Mouse (Mus musculus) heart, adult 2 months (tissue): ENCODE data around the gene Prr36. TPM values are rescaled to one million over a fixed set of nuclear protein-coding genes. Genes with fewer than 3 reads are reported as not detected.
A peak's percentile ranks its signal among the peaks of the same experiment; 100 is the strongest.

ENCODE experiments used
- DNase-seq, 2 experiments: peaks; one replicate each; pipeline ENCODE4 v3.0.0; 2021
- H3K27ac ChIP-seq: fragments of 200-600 bp; 2 replicates; pipeline ENCODE4 v1.8.1; 2022
- H3K27me3 ChIP-seq: fragments of 200-500 bp; 2 replicates; pipeline ENCODE4 v1.6.1; 2012; ENCODE audit warnings: mild to moderate bottlenecking, low read length, inconsistent platforms, mixed read lengths; ENCODE audit not compliant: control insufficient read depth, insufficient read depth
- H3K36me3 ChIP-seq: fragments of 200-500 bp; 2 replicates; pipeline ENCODE4 v1.6.1; 2012; ENCODE audit warnings: low read length, inconsistent platforms; ENCODE audit not compliant: control insufficient read depth, insufficient read depth
- H3K4me1 ChIP-seq: fragments of 200-500 bp; 2 replicates; pipeline ENCODE4 v1.6.1; 2011; ENCODE audit warnings: low read length; ENCODE audit not compliant: control insufficient read depth, insufficient read depth
- H3K4me3 ChIP-seq: fragments of 200-600 bp; 2 replicates; pipeline ENCODE4 v1.8.1; 2022
- H3K79me2 ChIP-seq: fragments of 200-500 bp; replicated peaks from 2 replicates; pipeline ENCODE4 v1.6.1; 2012; ENCODE audit warnings: mild to moderate bottlenecking, inconsistent platforms, low read length, moderate library complexity, mixed read lengths; ENCODE audit not compliant: control insufficient read depth, insufficient read depth
- H3K9ac ChIP-seq: fragments of 200-500 bp; 2 replicates; pipeline ENCODE4 v1.6.1; 2012; ENCODE audit warnings: low read depth, mild to moderate bottlenecking, control low read depth, inconsistent platforms, low read length, mixed read lengths
- CTCF ChIP-seq: fragments of 200-600 bp; IDR thresholded peaks from 2 replicates; pipeline ENCODE4 v1.8.1; 2022; ENCODE audit warnings: antibody characterized with exemption, mild to moderate bottlenecking, moderate library complexity
- EP300 ChIP-seq: fragments of 200-500 bp; IDR thresholded peaks from 2 replicates; pipeline ENCODE4 v1.6.1; 2011; ENCODE audit warnings: low read depth, low read length, control low read depth; ENCODE audit not compliant: insufficient read depth
- POLR2A ChIP-seq: fragments of 200-500 bp; IDR thresholded peaks from 2 replicates; pipeline ENCODE4 v1.6.1; 2011; ENCODE audit warnings: mild to moderate bottlenecking, low read depth, low read length, control low read depth; ENCODE audit not compliant: insufficient read depth
- WGBS: fragments of 180-500 bp; shearing (Covaris S2); methylation state at CpG from one replicate; pipeline ENCODE4 v1.1.7; 2018; 5-methylcytosine and 5-hydroxymethylcytosine counted together
- intact Hi-C: fragments of 180-260 bp; cut with DNase I; formaldehyde crosslinking; loops from one replicate; pipeline ENCODE4 v1.15.1; 2025
- polyA plus RNA-seq: library from polyadenylated mRNA; depleted of rRNA; stranded (reverse); fragments of >200 nt; gene quantifications from 2 replicates; pipeline ENCODE4 v1.2.3, GENCODE M21; 2012
- total RNA-seq, 2 experiments: library from RNA; stranded (reverse); gene quantifications; 2 replicates each; pipeline ENCODE4 v1.2.3; 2021

Prr36 gene
- total and polyA plus RNA-seq, 3 experiments = 0.04 to 0.05 TPM; not detected in 1

DNA sequence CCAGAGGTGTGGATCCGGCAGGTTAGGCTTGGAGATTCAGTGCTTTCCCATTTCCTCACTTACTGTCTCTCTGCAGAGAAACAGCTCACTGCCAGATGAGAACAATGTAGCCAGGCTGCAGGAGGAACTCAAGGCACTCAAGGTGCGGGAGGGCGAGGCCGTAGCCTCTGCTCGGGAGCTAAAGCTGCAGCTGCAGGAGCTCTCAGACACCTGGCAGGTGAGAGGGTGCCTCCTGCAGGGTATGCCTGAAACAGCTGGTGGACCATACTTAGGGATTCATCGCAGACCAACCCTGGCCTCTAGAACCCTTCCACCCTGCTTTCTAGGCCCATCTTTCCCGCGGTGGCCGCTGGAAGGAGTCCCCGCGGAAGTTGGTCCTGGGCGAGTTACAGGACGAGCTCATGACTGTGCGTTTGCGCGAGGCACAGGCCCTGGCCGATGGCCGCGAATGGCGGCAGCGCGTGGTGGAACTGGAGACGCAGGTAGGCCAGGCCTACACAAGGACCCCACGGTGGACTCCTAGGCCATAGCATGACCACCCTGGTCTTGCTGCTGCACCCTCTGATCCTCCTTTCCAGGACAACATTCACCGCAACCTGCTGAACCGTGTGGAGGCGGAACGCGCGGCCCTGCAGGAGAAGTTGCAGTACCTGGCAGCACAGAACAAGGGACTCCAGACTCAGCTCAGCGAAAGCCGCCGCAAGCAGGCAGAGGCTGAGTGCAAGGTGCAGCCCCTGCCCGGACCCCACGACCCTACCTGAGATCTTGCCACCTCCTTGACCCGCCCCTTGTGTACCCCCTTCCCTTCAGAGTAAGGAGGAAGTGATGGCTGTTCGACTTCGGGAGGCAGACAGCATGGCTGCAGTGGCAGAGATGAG, 11.8 kb downstream of the Prr36 start:
- Histone ChIP-seq H3K4me3 (no peak overlapping the region), H3K36me3 (no peaks in the 10 kb centered on the region), H3K9ac (no peak overlapping the region), H3K79me2 (no peaks in the 10 kb centered on the region), H3K27ac (no peak overlapping the region), H3K4me1 (no peaks in the 10 kb centered on the region), H3K27me3 (no peaks in the 10 kb centered on the region)
- intact Hi-C loops = no loop called here
- 67% methylated on average over 38 of the region's 38 CpGs for WGBS
- no peak for TF ChIP-seq EP300
- TF ChIP-seq POLR2A = no peak
- TF ChIP-seq CTCF = no peak
- no peak for DNase-seq

DNA sequence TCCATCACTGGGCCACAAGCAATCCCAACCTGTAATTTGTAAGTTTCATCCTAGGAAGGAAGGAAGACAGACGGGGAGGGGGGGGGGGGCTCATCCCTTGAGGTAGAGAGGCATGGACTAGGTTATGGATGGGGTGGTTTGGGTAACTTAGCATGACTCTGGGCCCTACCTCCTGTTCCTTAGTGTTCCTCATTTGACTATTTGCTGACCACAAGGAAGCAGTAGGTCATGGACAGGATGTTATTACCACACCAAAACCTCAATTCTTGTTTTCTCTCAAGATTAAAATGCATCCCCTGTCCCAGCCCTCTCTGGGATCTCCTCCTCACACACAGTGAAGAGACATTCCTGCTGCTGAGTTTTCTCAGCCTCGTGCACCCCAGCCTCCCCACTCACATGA, 15.9 kb downstream of the Prr36 start:
- Histone ChIP-seq H3K27me3 (no peaks in the 10 kb centered on the region), H3K79me2 (no peaks in the 10 kb centered on the region), H3K4me3 (no peak overlapping the region), H3K9ac (no peak overlapping the region), H3K27ac (no peak overlapping the region), H3K4me1 (no peaks in the 10 kb centered on the region), H3K36me3 (no peaks in the 10 kb centered on the region)
- DNase-seq = no peak
- intact Hi-C loops = no loop called here
- WGBS = 79% methylated on average over 2 of the region's 2 CpGs
- no peak for TF ChIP-seq POLR2A

DNA sequence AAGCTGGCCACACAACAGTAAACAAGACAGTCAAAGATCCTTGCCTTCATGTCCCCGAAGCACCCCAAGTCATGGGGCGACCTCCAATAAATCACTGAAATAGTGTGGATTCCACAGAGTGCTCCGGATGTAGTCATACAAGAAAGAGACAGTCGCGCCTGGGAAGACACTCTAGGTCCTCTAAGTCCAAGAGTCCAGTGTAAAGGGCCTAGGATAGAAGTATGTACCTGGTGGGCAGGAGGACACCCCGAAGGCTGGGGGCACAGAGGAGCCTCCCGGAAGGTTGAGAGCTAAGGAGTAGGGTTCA, 23.7 kb downstream of the Prr36 start:
- Histone ChIP-seq H3K36me3 (no peaks in the 10 kb centered on the region), H3K9ac (no peak overlapping the region), H3K4me3 (no peak overlapping the region), H3K27ac (no peak overlapping the region; the same call in 1 of the 2 replicates), H3K27me3 (no peaks in the 10 kb centered on the region), H3K79me2 (no peaks in the 10 kb centered on the region), H3K4me1 (peaks cover 1% of the 10 kb centered on the region)
- intact Hi-C loops = loop anchor here (5.0 kb wide), 4 partner anchors 44 to 179 kb away; partner anchors contain the start of genes Gm49320, Map2k7 and Snapc2
- DNase-seq = no peak
- TF ChIP-seq EP300 (no peak), CTCF (no peak), POLR2A (no peak)
- WGBS = 55% methylated on average over 7 of the region's 7 CpGs

DNA sequence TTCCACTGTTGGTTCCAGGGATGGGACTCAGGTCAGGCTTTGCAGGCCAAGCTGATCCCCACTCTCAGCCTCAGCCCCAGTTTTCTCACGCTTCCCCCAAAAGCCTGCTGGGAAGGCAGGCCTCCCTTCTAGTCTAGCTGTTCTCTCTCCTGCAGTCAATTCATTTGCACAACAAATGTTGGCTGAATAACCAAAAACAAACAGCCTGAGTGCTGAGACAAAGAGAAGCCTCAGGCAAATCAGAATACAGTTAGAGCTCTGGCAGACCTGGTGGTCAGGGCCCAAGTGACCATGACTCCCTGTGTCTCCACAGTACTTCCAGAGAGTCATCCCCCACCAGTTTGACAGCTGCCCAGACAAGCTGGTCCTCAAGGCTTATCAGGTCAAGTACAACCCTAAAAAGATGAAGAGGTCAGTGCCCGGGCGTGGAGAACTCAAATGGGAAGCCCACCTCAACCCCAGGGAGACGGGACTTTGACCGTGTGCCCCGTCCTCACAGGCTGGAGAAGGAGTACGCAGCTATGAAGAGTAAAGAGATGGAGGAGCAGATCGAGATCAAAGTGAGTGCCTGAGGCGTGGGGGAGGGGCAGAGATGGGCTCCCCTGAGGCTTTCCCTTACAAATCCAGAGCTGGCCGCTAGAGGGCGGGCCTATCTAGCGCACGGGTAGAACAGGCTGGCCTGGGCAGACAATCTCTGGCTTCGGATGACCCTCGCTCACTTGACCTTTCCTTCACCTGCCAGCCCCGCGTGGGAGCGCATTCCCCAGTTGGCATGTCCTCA, 24.3 kb downstream of the Prr36 start:
- Histone ChIP-seq H3K4me3 (no peak overlapping the region), H3K27ac (no peak overlapping the region; the same call in 1 of the 2 replicates), H3K9ac (no peak overlapping the region), H3K79me2 (no peaks in the 10 kb centered on the region), H3K36me3 (no peaks in the 10 kb centered on the region), H3K4me1 (peaks cover 1% of the 10 kb centered on the region), H3K27me3 (no peaks in the 10 kb centered on the region)
- 16% methylated on average over 18 of the region's 18 CpGs for WGBS
- DNase-seq = peak; percentile 83 to 88
- intact Hi-C loops = loop anchor here (5.0 kb wide), 4 partner anchors 44 to 179 kb away; partner anchors contain the start of genes Gm49320, Map2k7 and Snapc2
- TF ChIP-seq POLR2A (no peak), CTCF (peak; percentile 96), EP300 (0 out of 2 replicates have a peak, but pooled peaks have one; percentile 51)

DNA sequence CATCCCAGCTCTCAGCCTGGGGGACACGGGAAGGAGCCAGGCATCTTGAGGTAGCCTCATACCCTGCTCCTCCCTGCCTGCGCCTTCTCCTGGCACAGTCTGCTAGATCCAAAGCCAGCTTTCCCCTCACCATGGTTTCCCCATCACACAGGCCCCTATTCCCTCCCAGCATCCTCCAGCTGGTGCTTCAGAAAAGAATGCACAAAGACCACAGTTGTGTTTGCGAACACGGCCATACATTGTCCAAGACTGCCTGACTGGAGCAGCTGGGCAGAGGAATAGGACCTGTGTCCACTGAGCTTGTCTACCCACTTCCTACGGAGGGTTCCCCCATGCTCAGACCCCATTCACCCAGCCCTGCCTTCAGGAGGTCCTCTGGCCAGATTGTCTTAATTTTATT, 25.0 kb downstream of the Prr36 start:
- Histone ChIP-seq H3K4me3 (no peak overlapping the region), H3K4me1 (peaks cover 1% of the 10 kb centered on the region), H3K36me3 (no peaks in the 10 kb centered on the region), H3K79me2 (no peaks in the 10 kb centered on the region), H3K9ac (no peak overlapping the region), H3K27ac (no peak overlapping the region), H3K27me3 (no peaks in the 10 kb centered on the region)
- intact Hi-C loops = loop anchor here (5.0 kb wide), 4 partner anchors 45 to 180 kb away; partner anchors contain the start of genes Gm49320, Map2k7 and Snapc2
- TF ChIP-seq POLR2A (no peak), CTCF (no peak), EP300 (no peak)
- no peak for DNase-seq
- 75% methylated on average over 5 of the region's 5 CpGs for whole genome bisulfite sequencing
